Mouse (Mus musculus): Measurements from ENCODE around the gene Mrvi1.

Mrvi1 gene

DNA sequence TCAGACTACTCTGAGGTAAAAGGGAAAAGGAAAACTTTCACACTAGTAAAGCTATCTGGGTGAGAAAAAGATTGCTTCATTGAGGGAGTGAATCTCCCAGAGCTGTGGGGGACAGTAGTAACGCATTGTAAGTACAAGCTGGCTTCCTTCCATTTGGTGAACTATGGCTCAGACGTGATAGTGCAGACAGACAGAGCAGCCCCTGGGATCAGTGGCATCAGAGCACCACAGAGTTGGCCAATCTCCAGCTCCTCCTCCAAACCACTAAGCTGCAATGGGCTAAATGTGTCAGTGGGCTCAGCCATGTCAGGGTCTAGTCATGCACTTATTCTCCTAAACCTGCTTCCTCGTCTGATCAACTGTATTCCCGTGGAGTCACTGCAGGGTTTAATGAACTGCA lies 158.7 kb downstream of the Mrvi1 start:
- DNase-seq: no peak

DNA sequence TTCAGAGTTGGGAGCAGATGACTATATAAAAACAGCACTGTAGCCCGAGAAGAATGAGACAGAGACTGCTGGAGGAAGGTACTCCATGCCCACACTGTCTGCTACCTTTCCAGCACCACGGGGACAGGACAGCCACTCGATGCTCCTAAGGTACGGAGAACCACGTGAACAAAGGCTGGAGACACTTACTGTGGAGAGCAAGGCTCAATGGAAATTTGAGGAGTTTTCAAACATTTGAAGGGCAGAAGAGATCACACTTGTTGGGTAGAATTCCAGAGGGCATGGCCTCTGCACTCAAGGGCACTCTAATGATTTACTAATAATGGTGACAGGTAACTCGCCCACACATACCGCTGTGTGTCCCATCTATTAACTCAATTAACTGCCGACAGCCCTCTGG lies 159.2 kb downstream of the Mrvi1 start:
- DNase-seq: no peak

DNA sequence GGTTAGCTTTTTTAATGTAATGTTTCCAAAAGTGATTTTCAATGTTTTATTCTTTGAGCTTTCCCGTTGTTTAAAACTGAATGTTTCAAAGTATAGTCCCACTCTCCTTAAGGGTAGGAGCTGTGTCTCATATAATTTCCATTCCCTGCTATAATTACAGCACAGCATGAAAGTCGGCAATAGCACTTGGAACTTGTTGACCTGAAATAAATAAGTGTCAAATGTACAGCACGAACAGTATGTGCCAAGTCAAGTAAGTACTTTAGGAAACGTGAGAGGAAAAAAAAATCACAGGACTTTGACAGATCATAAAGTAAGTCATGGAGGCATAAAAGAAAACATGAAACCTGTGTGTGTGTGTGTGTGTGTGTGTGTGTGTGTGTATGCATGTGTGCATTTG lies 160.2 kb downstream of the Mrvi1 start:
- DNase-seq: no peak

DNA sequence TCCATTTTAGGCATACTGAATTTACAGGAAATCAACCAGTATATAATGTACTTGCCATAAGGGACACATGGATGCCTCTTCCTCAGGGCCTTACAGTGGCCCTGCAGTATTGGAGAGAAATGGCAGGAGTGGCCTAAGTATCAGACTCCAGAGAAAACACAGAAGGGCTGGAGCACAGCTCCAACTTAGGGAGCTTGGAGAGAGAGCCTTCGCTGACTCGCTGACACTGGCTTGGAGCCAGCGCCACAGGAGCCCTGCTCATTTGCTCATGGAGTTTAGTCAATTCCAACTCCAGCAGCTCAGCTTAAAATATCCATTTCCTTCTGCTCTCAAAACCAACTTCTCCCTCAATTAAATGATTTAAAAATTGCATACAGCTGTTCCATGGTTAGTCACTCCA lies 160.6 kb downstream of the Mrvi1 start:
- DNase-seq: peak in 1 of 2 experiments; percentile 56

DNA sequence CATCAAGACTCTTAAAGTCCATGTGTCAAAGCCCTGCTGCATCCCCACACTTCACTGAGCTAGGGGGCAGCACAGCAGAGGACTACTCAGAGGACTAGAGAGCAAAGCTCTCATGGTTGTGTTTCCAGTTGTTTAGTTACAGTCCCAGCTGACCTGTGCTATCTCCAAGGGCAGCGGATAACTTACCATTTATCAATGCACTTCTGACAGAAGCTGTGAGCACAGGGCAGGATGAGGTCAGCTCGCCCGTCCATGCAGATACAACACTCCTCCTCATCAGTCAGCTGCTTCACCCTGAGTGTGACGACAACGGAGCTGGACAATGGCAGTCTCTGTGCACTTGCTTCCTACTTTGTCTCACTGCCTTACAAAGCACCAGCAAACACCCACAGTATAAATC lies 161.2 kb downstream of the Mrvi1 start:
- DNase-seq: no peak

DNA sequence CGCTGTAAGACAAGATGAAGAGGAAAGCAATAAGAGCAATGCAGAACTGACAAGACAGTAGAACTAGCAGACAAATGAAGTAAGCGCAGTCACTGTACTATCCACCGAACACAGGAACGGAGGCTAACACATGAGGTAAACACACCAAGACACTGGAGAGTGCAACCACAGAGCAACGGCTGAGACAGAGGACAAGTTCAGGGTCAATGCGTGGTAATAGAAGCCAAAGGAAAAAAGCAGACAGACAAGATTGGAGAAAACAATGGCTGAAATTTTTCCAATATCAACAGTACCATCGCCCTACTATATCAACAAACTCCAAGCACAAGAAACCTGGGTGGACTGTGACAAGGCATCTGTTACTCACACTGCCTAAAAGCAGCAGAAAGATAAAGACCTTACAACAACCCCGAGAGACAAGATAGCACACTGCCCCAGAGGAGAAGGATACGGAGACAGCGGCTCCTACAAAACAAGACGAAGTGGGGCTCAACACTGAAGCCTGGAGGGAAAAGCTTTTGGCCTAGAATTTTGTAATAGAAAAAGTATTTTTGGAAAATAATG lies 163.4 kb downstream of the Mrvi1 start:
- no peak for DNase-seq
